Comparison of ENCODE assay signal across 9 mouse cellular contexts in the genomic region with DNA sequence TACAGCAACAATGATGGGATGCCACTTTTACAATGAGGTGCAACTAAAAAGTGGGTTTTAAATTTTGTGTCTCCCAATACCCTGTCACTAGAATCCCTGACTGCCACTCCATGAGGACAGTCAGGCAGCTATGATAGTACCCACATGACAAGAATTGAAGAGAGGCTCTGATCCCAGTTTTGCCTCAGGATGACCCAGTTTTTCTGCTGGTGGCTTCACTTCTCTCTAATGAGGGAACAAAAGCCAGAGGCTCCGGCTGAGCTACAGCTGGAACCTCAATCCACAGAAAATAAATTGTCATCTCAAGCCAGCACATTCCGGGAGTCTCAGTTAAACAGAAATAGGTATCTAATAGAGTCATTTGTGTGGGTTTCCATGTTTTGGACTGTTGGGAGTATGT.
DNase-seq lines count a peak whose midpoint lies in the region; ATAC-seq and TF ChIP-seq lines count a peak whose summit lies in the region.
"Had no signal": no experiment of that assay in that cellular context is flagged by ENCODE, and none has a peak within 500 bp of the region (broad histone marks: within the 10 kb centered on the region; RNA-seq: fewer than 3 reads in every experiment).

No protein-coding gene starts in this region.

- TF ChIP-seq CTCF in brain, embryonic 14.5 days (IDR thresholded peaks at IDR 0.05; ENCODE audit: borderline replicate concordance, extremely low read depth, insufficient read depth, insufficient read length) = no peak
- no peak for TF ChIP-seq CTCF in lung, postnatal 0 days (IDR thresholded peaks at IDR 0.05)

- no peaks in the 10 kb centered on the region for H3K27me3 ChIP-seq in forebrain, embryonic 11.5 days (ENCODE audit: control insufficient read depth, insufficient read depth, low read length)
- H3K27me3 ChIP-seq in midbrain, embryonic 10.5 days (ENCODE audit: low read depth, poor library complexity, severe bottlenecking) = no peaks in the 10 kb centered on the region
- H3K27me3 ChIP-seq in lung, postnatal 0 days (replicated peaks; ENCODE audit: insufficient read depth, low read length) = no peaks in the 10 kb centered on the region

- no peak for TF ChIP-seq POLR2A in brain, embryonic 14.5 days (IDR thresholded peaks at IDR 0.05; ENCODE audit: borderline replicate concordance, extremely low read depth, insufficient read depth, insufficient read length, poor library complexity, severe bottlenecking)

- peak overlapping the region; percentile 93 for H3K27ac ChIP-seq in forebrain, embryonic 11.5 days (ENCODE audit: low read depth, low read length)
- H3K27ac ChIP-seq in midbrain, embryonic 10.5 days (replicated peaks) = peak overlapping the region; percentile 94
- H3K27ac ChIP-seq in lung, postnatal 0 days (ENCODE audit: low read length) = no peak overlapping the region

- ATAC-seq in forebrain, embryonic 11.5 days (replicated peaks; ENCODE audit: low FRiP score) = no peak
- ATAC-seq in lung, postnatal 0 days = no peak

- TF ChIP-seq EP300 in lung, postnatal 0 days (IDR thresholded peaks at IDR 0.05) = no peak

- H3K9me3 ChIP-seq in forebrain, embryonic 11.5 days (ENCODE audit: control insufficient read depth, low read length) = no peaks in the 10 kb centered on the region
- H3K9me3 ChIP-seq in midbrain, embryonic 10.5 days (replicated peaks) = no peaks in the 10 kb centered on the region; the same call in 1 of the 2 replicates
- H3K9me3 ChIP-seq in lung, postnatal 0 days (ENCODE audit: low read length) = no peaks in the 10 kb centered on the region

- no peak overlapping the region for H3K4me3 ChIP-seq in forebrain, embryonic 11.5 days (ENCODE audit: low read depth, low read length)
- no peak overlapping the region for H3K4me3 ChIP-seq in midbrain, embryonic 10.5 days
- H3K4me3 ChIP-seq in lung, postnatal 0 days (ENCODE audit: low read depth, low read length) = no peak overlapping the region

- no peak overlapping the region for H3K4me2 ChIP-seq in forebrain, embryonic 11.5 days (ENCODE audit: low read depth, low read length, severe bottlenecking)
- H3K4me2 ChIP-seq in lung, postnatal 0 days (replicated peaks; ENCODE audit: low read depth, low read length) = no peak overlapping the region

- 48% methylated on average over 2 of the region's 2 CpGs for WGBS in forebrain, embryonic 11.5 days
- WGBS in midbrain, embryonic 10.5 days = 59% methylated on average over 2 of the region's 2 CpGs
- 71% methylated on average over 2 of the region's 2 CpGs for WGBS in lung, postnatal 0 days

- H3K9ac ChIP-seq in forebrain, embryonic 11.5 days (ENCODE audit: low read length) = peak overlapping the region; percentile 12; the same call in 1 of the 2 replicates
- no peak overlapping the region for H3K9ac ChIP-seq in lung, postnatal 0 days (replicated peaks; ENCODE audit: low read depth)

- peaks cover 2% of the 10 kb centered on the region; the same call in 1 of the 2 replicates for H3K4me1 ChIP-seq in forebrain, embryonic 11.5 days (replicated peaks; ENCODE audit: control insufficient read depth, insufficient read depth, low read length)
- H3K4me1 ChIP-seq in midbrain, embryonic 10.5 days = peaks cover 27% of the 10 kb centered on the region
- no peaks in the 10 kb centered on the region for H3K4me1 ChIP-seq in lung, postnatal 0 days (ENCODE audit: insufficient read depth, low read depth, low read length)

- no peaks in the 10 kb centered on the region for H3K36me3 ChIP-seq in forebrain, embryonic 11.5 days (ENCODE audit: control insufficient read depth, insufficient read depth, low read length)
- H3K36me3 ChIP-seq in midbrain, embryonic 10.5 days = no peaks in the 10 kb centered on the region
- H3K36me3 ChIP-seq in lung, postnatal 0 days (ENCODE audit: insufficient read depth, low read length) = no peaks in the 10 kb centered on the region

- DNase-seq in Muller cell, postnatal 12 days (ENCODE audit: inconsistent ontology term) = peak; percentile 89
- DNase-seq in brain, embryonic 14.5 days (ENCODE audit: low read depth) = peak; percentile 56
- no peak for DNase-seq in forebrain, embryonic 11.5 days (ENCODE audit: low spot score)
- DNase-seq in midbrain, embryonic 10.5 days (ENCODE audit: low spot score) = peak; percentile 14
- DNase-seq in thymus, adult 18-20 months = no peak
- DNase-seq in testis, postnatal 10 days (ENCODE audit: low spot score) = no peak
- no peak for DNase-seq in lung, postnatal 0 days (ENCODE audit: low spot score)
- DNase-seq: gastrocnemius, postnatal 25 days; heart, postnatal 36 days had no signal

Comparison
In these comparisons a context has a peak if more than half of its experiments do, and no peak if none do; other contexts are left out.
1. DNase-seq: peak in Muller cell, postnatal 12 days (single experiment), brain, embryonic 14.5 days (single experiment) and midbrain, embryonic 10.5 days (single experiment); none in forebrain, embryonic 11.5 days (single experiment), thymus, adult 18-20 months (0 of 2), testis, postnatal 10 days (single experiment) and lung, postnatal 0 days (single experiment).